Mouse (Mus musculus): ENCODE results near the gene Ephb2.

DNA sequence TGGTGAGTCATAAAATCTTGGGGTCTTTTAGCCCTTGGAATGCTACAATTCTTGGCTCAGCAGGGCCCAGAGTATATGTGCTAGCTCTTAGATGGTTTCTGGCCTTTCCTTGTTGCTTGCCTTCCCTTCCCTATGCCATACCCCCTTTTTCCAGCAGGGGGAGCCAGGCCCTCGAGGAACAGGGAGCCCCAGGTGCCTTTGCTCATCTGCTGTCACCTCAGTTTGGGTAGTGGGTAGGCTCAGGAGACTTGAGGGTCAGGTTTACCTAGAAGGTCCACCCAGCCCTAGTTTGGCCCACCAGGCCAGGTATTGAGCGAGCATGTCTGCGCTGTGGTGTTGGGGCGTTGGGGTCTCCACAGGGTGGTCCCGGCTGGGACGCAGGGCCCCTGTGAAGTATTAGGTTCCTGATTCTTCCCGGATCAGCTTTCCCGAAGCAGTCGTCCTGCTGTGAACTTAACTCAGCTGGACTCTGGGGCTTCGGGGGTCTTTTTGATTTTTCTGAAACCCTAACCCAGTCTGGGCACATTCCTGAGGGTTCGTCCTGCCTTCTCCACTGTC is 186.8 kb downstream of the Ephb2 start:
- TF ChIP-seq CTCF (IDR thresholded peaks at IDR 0.05; ENCODE audit: extremely low read depth, insufficient read depth, insufficient read length, insufficient replicate concordance) = peak; percentile 80; the same call in 1 of the 2 replicates
- no peak for TF ChIP-seq POLR2A (IDR thresholded peaks at IDR 0.05; ENCODE audit: low read depth, low read length)

All from spleen, adult 2 months (tissue).